Mouse (Mus musculus) C2C12 (cell line): ENCODE data around the gene Eppin.

Source experiments
- CTCF ChIP-seq: IDR thresholded peaks from one replicate; pipeline ENCODE4 v1.5.1; 2011; ENCODE audit not compliant: control insufficient read depth, insufficient read depth, insufficient read length
- MAX ChIP-seq: IDR thresholded peaks from one replicate; pipeline ENCODE4 v1.6.1; 2011; ENCODE audit warnings: mild to moderate bottlenecking, control low read depth
- MYOG ChIP-seq: IDR thresholded peaks from one replicate; pipeline ENCODE4 v1.6.1; 2011; ENCODE audit not compliant: control insufficient read depth, insufficient read length; ENCODE audit errors: extremely low read depth
- USF1 ChIP-seq: IDR thresholded peaks from one replicate; pipeline ENCODE4 v1.6.1; 2011; ENCODE audit warnings: low read depth, mild to moderate bottlenecking, control low read depth, moderate library complexity

DNA sequence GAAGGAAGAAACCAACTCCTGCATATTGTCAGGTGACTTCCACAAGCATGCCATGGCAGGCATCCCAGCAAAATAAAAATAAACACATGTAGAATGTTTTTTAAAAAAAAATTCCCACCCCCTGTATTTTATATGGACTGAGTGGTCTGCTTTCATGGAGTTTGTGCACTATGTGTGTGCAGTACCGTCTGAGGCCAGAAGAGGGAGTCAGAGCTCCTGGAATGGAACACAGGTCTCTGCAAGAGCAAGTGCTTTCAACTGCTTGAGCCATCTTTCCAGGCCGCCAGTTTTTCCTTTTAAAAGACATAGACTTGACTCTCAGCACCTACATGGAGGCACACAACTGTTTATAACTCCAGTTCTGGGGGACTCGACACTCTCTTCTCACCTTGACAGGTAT lies 10.1 kb upstream of the Eppin start:
- TF ChIP-seq CTCF (no peak), USF1 (no peak), MYOG (no peak), MAX (no peak)
